Mouse (Mus musculus) embryonic fibroblast, embryonic 13.5 days (primary cell): Measurements from ENCODE around the gene Fignl2.

Source experiments
- CTCF ChIP-seq: IDR thresholded peaks from 2 replicates; pipeline ENCODE4 v1.5.1; 2011; ENCODE audit warnings: mild to moderate bottlenecking, control low read depth, low read length, moderate library complexity, borderline replicate concordance; ENCODE audit not compliant: insufficient read depth
- POLR2A ChIP-seq: IDR thresholded peaks from 2 replicates; pipeline ENCODE4 v1.6.1; 2011; ENCODE audit warnings: low read depth, mild to moderate bottlenecking, control low read depth, low read length, moderate library complexity

DNA sequence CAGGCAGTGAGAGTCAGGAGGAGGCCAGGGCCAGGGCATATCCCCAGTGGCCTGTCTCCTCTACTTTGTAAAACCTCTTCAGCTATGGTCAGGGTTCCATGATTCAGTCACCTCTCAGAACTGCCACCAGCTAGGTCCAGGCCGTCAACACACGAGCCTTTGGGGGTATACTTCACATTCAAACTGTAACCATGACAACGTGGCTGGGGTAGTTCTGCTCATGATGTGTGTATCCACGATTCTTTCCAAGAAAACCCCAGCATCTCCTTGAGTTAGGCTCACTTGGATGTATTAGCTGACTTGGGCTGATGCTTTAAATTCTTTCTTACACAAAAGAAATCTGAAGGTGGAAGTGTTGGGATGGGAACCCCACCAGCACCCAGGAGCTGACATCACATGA lies 9.9 kb upstream of the Fignl2 start:
- TF ChIP-seq CTCF, result no peak
- no peak for TF ChIP-seq POLR2A
